Comparison of ENCODE assay signal across 31 mouse cellular contexts in the genomic region with DNA sequence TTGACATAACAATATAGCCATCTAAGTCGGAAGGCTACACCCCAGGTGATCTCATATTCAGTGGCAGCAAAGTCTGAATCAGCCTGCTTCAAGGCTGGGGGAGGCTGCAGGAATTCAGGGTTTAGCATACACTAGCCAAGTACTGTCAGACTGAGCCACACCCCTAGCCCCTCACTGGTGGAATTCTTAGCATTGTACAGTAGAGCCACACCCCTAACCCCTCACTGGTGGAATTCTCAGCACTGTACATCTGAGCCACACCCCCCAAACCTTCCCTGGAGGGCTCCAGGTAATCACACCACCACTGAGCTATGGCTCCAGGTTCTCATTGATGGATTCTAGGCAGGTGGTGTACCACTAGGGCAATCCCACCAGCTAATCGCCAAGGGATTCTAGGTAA. TPM values are rescaled to one million over a fixed set of nuclear protein-coding genes. Genes with fewer than 3 reads are reported as not detected.
A peak's percentile ranks its signal among the peaks of the same experiment; 100 is the strongest.
DNase-seq lines count a peak whose midpoint lies in the region; ATAC-seq lines count a peak whose summit lies in the region.
"Had no signal": no experiment of that assay in that cellular context is flagged by ENCODE, and none has a peak within 500 bp of the region (broad histone marks: within the 10 kb centered on the region; RNA-seq: fewer than 3 reads in every experiment).

No protein-coding gene starts in this region.

- H3K36me3 ChIP-seq in embryonic facial prominence, embryonic 14.5 days (ENCODE audit: control insufficient read depth, insufficient read depth, low read length): no peaks in the 10 kb centered on the region
- H3K36me3 ChIP-seq in embryonic facial prominence, embryonic 10.5 days (replicated peaks): no peaks in the 10 kb centered on the region
- no peaks in the 10 kb centered on the region for H3K36me3 ChIP-seq in lung, embryonic 15.5 days
- no peaks in the 10 kb centered on the region for H3K36me3 ChIP-seq in stomach, embryonic 15.5 days
- H3K36me3 ChIP-seq: embryonic facial prominence, embryonic 15.5 days; G1E; heart, embryonic 13.5 days; hindbrain, embryonic 12.5 days; midbrain, embryonic 12.5 days had no signal

- 70% methylated on average over 2 of the region's 2 CpGs for WGBS in embryonic facial prominence, embryonic 14.5 days
- 68% methylated on average over 2 of the region's 2 CpGs for WGBS in embryonic facial prominence, embryonic 10.5 days
- WGBS in lung, embryonic 15.5 days: 70% methylated on average over 2 of the region's 2 CpGs
- 76% methylated on average over 2 of the region's 2 CpGs for WGBS in stomach, embryonic 15.5 days

- no peaks in the 10 kb centered on the region for H3K4me1 ChIP-seq in embryonic facial prominence, embryonic 14.5 days (ENCODE audit: control insufficient read depth, insufficient read depth, low read length)
- H3K4me1 ChIP-seq in embryonic facial prominence, embryonic 10.5 days: no peaks in the 10 kb centered on the region
- H3K4me1 ChIP-seq in lung, embryonic 15.5 days: no peaks in the 10 kb centered on the region
- no peaks in the 10 kb centered on the region for H3K4me1 ChIP-seq in stomach, embryonic 15.5 days
- H3K4me1 ChIP-seq: embryonic facial prominence, embryonic 15.5 days; heart, embryonic 13.5 days; hindbrain, embryonic 12.5 days; midbrain, embryonic 12.5 days had no signal

- no peak overlapping the region for H3K27ac ChIP-seq in embryonic facial prominence, embryonic 14.5 days (replicated peaks; ENCODE audit: low read depth, low read length)
- H3K27ac ChIP-seq in embryonic facial prominence, embryonic 10.5 days (replicated peaks): no peak overlapping the region
- no peak overlapping the region for H3K27ac ChIP-seq in lung, embryonic 15.5 days
- H3K27ac ChIP-seq in stomach, embryonic 15.5 days: no peak overlapping the region
- H3K27ac ChIP-seq: embryonic facial prominence, embryonic 15.5 days; heart, adult 2 months; heart, embryonic 13.5 days; hindbrain, embryonic 12.5 days; layer of hippocampus, adult 2 months; midbrain, embryonic 12.5 days had no signal

- H3K9ac ChIP-seq in embryonic facial prominence, embryonic 14.5 days (ENCODE audit: low read depth, low read length): no peak overlapping the region
- H3K9ac ChIP-seq in lung, embryonic 15.5 days: no peak overlapping the region
- no peak overlapping the region for H3K9ac ChIP-seq in stomach, embryonic 15.5 days
- H3K9ac ChIP-seq: embryonic facial prominence, embryonic 15.5 days; heart, embryonic 13.5 days; hindbrain, embryonic 12.5 days; midbrain, embryonic 12.5 days had no signal

- H3K4me3 ChIP-seq in embryonic facial prominence, embryonic 14.5 days (ENCODE audit: low read depth, low read length): no peak overlapping the region
- no peak overlapping the region for H3K4me3 ChIP-seq in embryonic facial prominence, embryonic 10.5 days
- H3K4me3 ChIP-seq in lung, embryonic 15.5 days: no peak overlapping the region
- H3K4me3 ChIP-seq in stomach, embryonic 15.5 days (replicated peaks): no peak overlapping the region
- H3K4me3 ChIP-seq: embryonic facial prominence, embryonic 15.5 days; heart, adult 2 months; heart, embryonic 13.5 days; hindbrain, embryonic 12.5 days; layer of hippocampus, adult 2 months; midbrain, embryonic 12.5 days had no signal

- 0 out of 2 replicates have a peak, but pooled peaks have one; percentile 22 for ATAC-seq in embryonic facial prominence, embryonic 14.5 days (ENCODE audit: low read depth)
- peak; percentile 42 for ATAC-seq in lung, embryonic 15.5 days (ENCODE audit: borderline replicate concordance, extremely low read depth, low FRiP score, low TSS enrichment)
- peak; percentile 63; the same call in 1 of the 2 replicates for ATAC-seq in stomach, embryonic 15.5 days (ENCODE audit: insufficient read depth, low FRiP score, low read depth)

- peak; percentile 48 for DNase-seq in embryonic facial prominence, embryonic 14.5 days (ENCODE audit: low spot score)
- no peak for DNase-seq in embryonic facial prominence, embryonic 10.5 days (ENCODE audit: low spot score)
- no peak for DNase-seq in lung, postnatal 10 days
- peak; percentile 97 for DNase-seq in R1 (ENCODE audit: low read depth, low spot score)
- no peak for DNase-seq in right cerebral cortex, postnatal 4 days
- DNase-seq: adrenal gland, postnatal 14 days; cerebellum, adult 2 months; cerebellum, postnatal 36 days; embryo, embryonic 11 days; gastrocnemius, postnatal 25 days; heart, adult 2 months; heart, postnatal 14 days; kidney, adult 2 months; kidney, postnatal 14 days; layer of hippocampus, postnatal 36 days; right cerebral cortex, postnatal 14 days; spleen, adult 18-20 months; thymus, adult 18-20 months; thymus, postnatal 36 days had no signal

- no peak overlapping the region for H3K4me2 ChIP-seq in embryonic facial prominence, embryonic 14.5 days (ENCODE audit: low read depth, low read length)
- H3K4me2 ChIP-seq in lung, embryonic 15.5 days: no peak overlapping the region
- H3K4me2 ChIP-seq in stomach, embryonic 15.5 days: no peak overlapping the region
- H3K4me2 ChIP-seq: embryonic facial prominence, embryonic 15.5 days; heart, embryonic 13.5 days; hindbrain, embryonic 12.5 days; midbrain, embryonic 12.5 days had no signal

- no peaks in the 10 kb centered on the region for H3K9me3 ChIP-seq in embryonic facial prominence, embryonic 14.5 days (ENCODE audit: control insufficient read depth, low read length)
- H3K9me3 ChIP-seq in embryonic facial prominence, embryonic 10.5 days: no peaks in the 10 kb centered on the region
- no peaks in the 10 kb centered on the region for H3K9me3 ChIP-seq in lung, embryonic 15.5 days
- H3K9me3 ChIP-seq in stomach, embryonic 15.5 days: no peaks in the 10 kb centered on the region
- H3K9me3 ChIP-seq: embryonic facial prominence, embryonic 15.5 days; G1E; heart, embryonic 13.5 days; hindbrain, embryonic 12.5 days; midbrain, embryonic 12.5 days had no signal

- no peaks in the 10 kb centered on the region for H3K27me3 ChIP-seq in embryonic facial prominence, embryonic 14.5 days (replicated peaks; ENCODE audit: control insufficient read depth, insufficient read depth, low read length)
- no peaks in the 10 kb centered on the region for H3K27me3 ChIP-seq in embryonic facial prominence, embryonic 10.5 days (replicated peaks; ENCODE audit: low read depth, poor library complexity, severe bottlenecking)
- no peaks in the 10 kb centered on the region for H3K27me3 ChIP-seq in lung, embryonic 15.5 days
- H3K27me3 ChIP-seq in stomach, embryonic 15.5 days (replicated peaks): no peaks in the 10 kb centered on the region
- H3K27me3 ChIP-seq: embryonic facial prominence, embryonic 15.5 days; heart, embryonic 13.5 days; hindbrain, embryonic 12.5 days; midbrain, embryonic 12.5 days had no signal

RNA-seq across cellular contexts. Expression of a gene that starts 16.7 kb away (rescaled TPM):
- 0.31 TPM in 1 of 2 replicates, not detected in the other for polyA plus RNA-seq in embryonic facial prominence, embryonic 14.5 days (2014; fragmentation: Nextera tagmentation; extraction: Ambion mirVana)
- polyA plus RNA-seq in embryonic facial prominence, embryonic 10.5 days (2016; fragmentation: Nextera tagmentation; extraction: Ambion mirVana): not detected in 2 replicates
- 0.14 TPM in 1 of 2 replicates, not detected in the other for polyA plus RNA-seq in lung, embryonic 15.5 days (2015; fragmentation: Nextera tagmentation; extraction: Ambion mirVana)
- polyA plus RNA-seq in stomach, embryonic 15.5 days (2015; fragmentation: Nextera tagmentation; extraction: Ambion mirVana): not detected in 2 replicates
- polyA plus RNA-seq: cerebellum, adult 2 months; G1E; heart, adult 2 months; heart, embryonic 13.5 days; hindbrain, embryonic 12.5 days; kidney, adult 2 months; limb, embryonic 11.5 days; liver, adult 2 months; liver, embryonic 16.5 days; midbrain, embryonic 12.5 days; neural tube, embryonic 11.5 days had no signal

RNA-seq across cellular contexts. Expression of a gene that starts 24.1 kb away (rescaled TPM):
- 138 and 150 TPM in 2 replicates for polyA plus RNA-seq in embryonic facial prominence, embryonic 14.5 days (2014; fragmentation: Nextera tagmentation; extraction: Ambion mirVana)
- 122 and 129 TPM in 2 replicates for polyA plus RNA-seq in embryonic facial prominence, embryonic 10.5 days (2016; fragmentation: Nextera tagmentation; extraction: Ambion mirVana)
- polyA plus RNA-seq in lung, embryonic 15.5 days (2015; fragmentation: Nextera tagmentation; extraction: Ambion mirVana): 146 and 150 TPM in 2 replicates
- polyA plus RNA-seq in stomach, embryonic 15.5 days (2015; fragmentation: Nextera tagmentation; extraction: Ambion mirVana): 134 and 138 TPM in 2 replicates

RNA-seq across cellular contexts. Expression of a gene that starts 24.3 kb away (rescaled TPM):
- polyA plus RNA-seq in embryonic facial prominence, embryonic 14.5 days (2014; fragmentation: Nextera tagmentation; extraction: Ambion mirVana): not detected in 2 replicates
- polyA plus RNA-seq in embryonic facial prominence, embryonic 10.5 days (2016; fragmentation: Nextera tagmentation; extraction: Ambion mirVana): 0.06 TPM in 1 of 2 replicates, not detected in the other
- not detected in 2 replicates for polyA plus RNA-seq in lung, embryonic 15.5 days (2015; fragmentation: Nextera tagmentation; extraction: Ambion mirVana)
- 0.18 and 0.52 TPM in 2 replicates for polyA plus RNA-seq in stomach, embryonic 15.5 days (2015; fragmentation: Nextera tagmentation; extraction: Ambion mirVana)
- polyA plus RNA-seq: cerebellum, adult 2 months; embryonic facial prominence, embryonic 15.5 days; G1E; heart, adult 2 months; heart, embryonic 13.5 days; hindbrain, embryonic 12.5 days; kidney, adult 2 months; liver, adult 2 months; midbrain, embryonic 12.5 days; neural tube, embryonic 11.5 days had no signal

RNA-seq across cellular contexts. Expression of a gene that starts 27.0 kb away (rescaled TPM):
- not detected in 2 replicates for polyA plus RNA-seq in embryonic facial prominence, embryonic 14.5 days (2014; fragmentation: Nextera tagmentation; extraction: Ambion mirVana)
- polyA plus RNA-seq in embryonic facial prominence, embryonic 10.5 days (2016; fragmentation: Nextera tagmentation; extraction: Ambion mirVana): not detected in 2 replicates
- polyA plus RNA-seq in lung, embryonic 15.5 days (2015; fragmentation: Nextera tagmentation; extraction: Ambion mirVana): not detected in 2 replicates
- not detected in 2 replicates for polyA plus RNA-seq in stomach, embryonic 15.5 days (2015; fragmentation: Nextera tagmentation; extraction: Ambion mirVana)
- polyA plus RNA-seq: cerebellum, adult 2 months; embryonic facial prominence, embryonic 15.5 days; G1E; heart, adult 2 months; heart, embryonic 13.5 days; hindbrain, embryonic 12.5 days; kidney, adult 2 months; limb, embryonic 11.5 days; liver, adult 2 months; liver, embryonic 16.5 days; midbrain, embryonic 12.5 days; neural tube, embryonic 11.5 days had no signal

RNA-seq across cellular contexts. Expression of a gene that starts 54.5 kb away (rescaled TPM):
- 222 and 228 TPM in 2 replicates for polyA plus RNA-seq in embryonic facial prominence, embryonic 14.5 days (2014; fragmentation: Nextera tagmentation; extraction: Ambion mirVana)
- polyA plus RNA-seq in embryonic facial prominence, embryonic 10.5 days (2016; fragmentation: Nextera tagmentation; extraction: Ambion mirVana): 95.4 and 97.9 TPM in 2 replicates
- 359 and 378 TPM in 2 replicates for polyA plus RNA-seq in lung, embryonic 15.5 days (2015; fragmentation: Nextera tagmentation; extraction: Ambion mirVana)
- polyA plus RNA-seq in stomach, embryonic 15.5 days (2015; fragmentation: Nextera tagmentation; extraction: Ambion mirVana): 393 and 405 TPM in 2 replicates

Comparison
In these comparisons a context has a peak if more than half of its experiments do, and no peak if none do; other contexts are left out.
1. DNase-seq: peak in embryonic facial prominence, embryonic 14.5 days (single experiment) and R1 (single experiment); none in embryonic facial prominence, embryonic 10.5 days (single experiment), lung, postnatal 10 days (single experiment) and right cerebral cortex, postnatal 4 days (single experiment).
2. Peak in every context shown above with its lines, with median percentiles within 50 percentile points of each other: ATAC-seq.